Mouse (Mus musculus): Measurements from ENCODE around the gene Auts2.

Gene Auts2

DNA sequence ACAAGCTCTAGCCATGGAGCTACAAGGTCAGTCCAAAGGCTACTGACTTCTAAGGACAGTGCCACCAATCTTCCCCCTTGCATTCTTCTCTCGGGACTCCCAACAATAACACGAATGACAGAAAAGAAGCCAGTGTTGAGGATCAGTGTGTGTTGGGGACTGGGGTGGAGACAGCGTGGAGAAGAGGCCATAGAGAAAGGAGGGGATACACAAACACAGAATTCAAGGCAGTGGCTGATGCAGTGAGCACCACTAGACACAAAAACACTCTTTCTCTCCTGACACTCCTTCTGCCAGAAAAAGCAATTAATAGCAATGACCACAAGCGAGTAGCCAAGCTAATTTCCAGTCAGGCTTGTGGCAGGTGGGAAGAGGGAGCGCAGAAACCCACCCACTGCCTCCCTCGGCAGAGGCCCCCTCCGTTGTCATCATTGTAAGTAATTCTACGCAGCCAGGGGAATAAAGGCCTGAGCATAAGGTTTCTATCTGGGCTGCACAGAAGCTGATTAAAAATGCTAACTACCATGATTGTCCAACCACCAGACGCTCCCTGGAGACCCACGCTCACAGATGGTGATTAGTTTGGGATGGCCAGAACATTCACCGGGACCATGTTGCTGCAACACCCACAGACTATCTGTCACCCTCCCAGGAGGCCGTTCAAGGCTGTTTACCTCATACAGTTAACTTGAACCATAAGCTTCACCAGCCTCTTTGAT, 862.9 kb downstream of the Auts2 start:
- peak in 1 of 2 experiments; percentile 14 for DNase-seq (ENCODE audit: low spot score in 2 of 2)

DNA sequence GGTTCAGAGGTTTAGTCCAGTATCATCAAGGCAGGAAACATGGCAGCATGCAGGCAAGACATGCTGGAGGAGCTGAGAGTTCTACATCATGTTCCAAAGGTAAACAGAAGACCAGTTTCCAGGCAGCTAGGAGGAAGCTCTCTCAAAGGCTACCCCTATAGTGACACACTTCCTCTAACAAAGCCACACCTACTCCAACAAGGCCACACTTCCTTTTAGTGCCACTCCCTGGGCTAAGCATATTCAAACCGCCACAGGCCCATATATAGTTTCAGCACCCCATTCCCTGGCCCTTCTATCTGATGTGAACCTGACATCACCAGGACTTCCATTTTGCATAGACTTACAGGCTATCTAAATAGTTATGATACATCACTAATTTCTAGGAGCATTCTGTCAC, 863.6 kb downstream of the Auts2 start:
- no peak for DNase-seq (ENCODE audit: low spot score in 2 of 2)

DNA sequence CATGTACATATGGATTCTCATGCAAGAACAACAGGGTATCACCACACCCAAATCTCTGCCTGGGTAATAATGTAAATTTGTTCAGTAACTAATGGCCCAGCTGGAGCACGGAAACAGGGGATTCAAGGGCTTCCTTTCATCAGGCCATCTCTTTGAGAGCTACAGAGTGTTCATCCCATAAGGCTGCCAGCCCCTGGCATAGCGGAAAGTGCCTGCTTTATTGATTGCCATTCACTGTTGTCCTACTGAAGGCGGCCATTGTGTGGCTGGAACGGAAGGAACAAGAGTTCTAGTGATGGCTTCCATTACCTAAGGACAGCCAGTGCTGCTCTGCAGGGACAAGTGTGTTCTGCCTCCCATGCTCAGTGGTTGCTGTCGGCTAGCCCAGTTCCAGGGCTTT, 865.6 kb downstream of the Auts2 start:
- peak; percentile 42 to 70 for DNase-seq (ENCODE audit: low spot score in 2 of 2)

DNA sequence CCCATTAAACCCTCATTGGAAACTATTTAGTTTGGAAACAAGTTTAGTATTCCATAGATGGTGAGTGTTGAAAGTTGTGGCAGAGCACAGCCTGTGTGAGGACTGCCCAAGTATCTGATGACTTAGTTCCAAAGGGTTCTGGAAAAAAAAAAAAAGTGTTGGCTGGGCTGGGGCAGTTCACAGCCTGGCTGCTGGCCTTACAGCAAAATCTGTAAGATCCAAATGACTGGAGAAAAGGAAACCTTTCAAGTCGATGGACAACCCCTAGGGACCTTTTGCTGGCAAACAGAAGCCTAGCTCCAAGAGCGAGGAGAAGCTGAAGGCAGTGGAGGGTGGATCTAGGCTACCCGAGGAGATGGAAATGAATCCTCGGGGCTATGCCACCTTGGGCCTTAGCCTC, 869.4 kb downstream of the Auts2 start:
- DNase-seq (ENCODE audit: low spot score in 2 of 2), result no peak

DNA sequence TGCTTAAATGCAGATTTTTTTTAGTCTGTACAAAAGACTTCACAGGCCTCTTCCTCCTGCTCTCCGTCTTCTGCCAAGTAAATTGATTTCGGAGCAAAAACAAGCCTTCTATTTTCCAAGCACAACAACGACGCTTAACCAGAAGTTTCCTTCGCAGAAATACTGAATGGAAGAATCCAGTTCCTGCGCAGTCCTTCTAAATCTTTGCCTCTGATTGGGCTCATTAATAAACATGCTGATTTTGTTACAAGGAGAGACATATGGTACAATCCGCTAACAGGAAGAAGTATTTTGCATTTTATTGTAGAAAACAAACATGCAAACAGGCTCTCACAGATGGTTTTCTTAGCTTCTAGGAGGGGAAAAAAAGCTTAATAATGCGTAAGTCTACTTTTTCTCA, 878.1 kb downstream of the Auts2 start:
- no peak for DNase-seq (ENCODE audit: low spot score in 2 of 2)

DNA sequence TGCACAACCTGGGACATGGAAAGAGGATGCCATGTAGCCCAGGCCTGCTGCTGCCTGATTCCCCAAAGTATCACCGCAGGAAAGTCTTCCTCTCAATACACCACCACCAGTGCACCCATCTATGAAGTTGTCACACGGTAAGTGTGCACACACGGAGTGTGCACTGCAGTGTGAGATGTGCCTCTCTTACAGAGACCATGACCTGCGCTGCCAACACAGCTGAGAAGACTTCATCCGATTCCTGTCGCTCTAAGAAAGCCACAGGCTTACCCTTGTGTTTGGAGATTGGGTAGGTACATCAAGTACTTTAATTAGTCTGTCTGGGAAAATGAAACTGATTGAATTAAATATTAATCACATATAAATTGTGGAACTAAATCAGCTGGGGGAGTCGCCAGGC, 878.5 kb downstream of the Auts2 start:
- DNase-seq (ENCODE audit: low spot score in 2 of 2), result no peak

DNA sequence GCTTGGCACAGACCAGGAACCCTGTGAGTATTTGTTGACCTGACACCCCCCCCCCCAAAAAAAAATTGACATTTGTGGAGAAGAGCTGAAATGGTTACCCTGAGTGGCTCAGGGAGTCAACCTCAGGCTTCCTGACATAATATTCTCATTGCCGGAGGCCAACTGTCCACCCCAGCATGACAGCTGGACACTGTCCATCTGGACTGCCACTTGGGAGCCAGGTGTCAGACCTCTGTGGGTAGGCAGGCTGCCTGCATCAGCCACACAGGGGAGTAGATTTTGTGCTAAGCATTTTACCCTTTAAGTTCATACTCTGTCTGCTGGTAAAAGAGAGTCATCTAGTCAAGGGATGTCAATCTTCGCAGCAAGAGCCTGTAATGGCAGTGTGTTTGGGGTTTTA, 880.5 kb downstream of the Auts2 start:
- no peak for DNase-seq (ENCODE audit: low spot score in 2 of 2)

DNA sequence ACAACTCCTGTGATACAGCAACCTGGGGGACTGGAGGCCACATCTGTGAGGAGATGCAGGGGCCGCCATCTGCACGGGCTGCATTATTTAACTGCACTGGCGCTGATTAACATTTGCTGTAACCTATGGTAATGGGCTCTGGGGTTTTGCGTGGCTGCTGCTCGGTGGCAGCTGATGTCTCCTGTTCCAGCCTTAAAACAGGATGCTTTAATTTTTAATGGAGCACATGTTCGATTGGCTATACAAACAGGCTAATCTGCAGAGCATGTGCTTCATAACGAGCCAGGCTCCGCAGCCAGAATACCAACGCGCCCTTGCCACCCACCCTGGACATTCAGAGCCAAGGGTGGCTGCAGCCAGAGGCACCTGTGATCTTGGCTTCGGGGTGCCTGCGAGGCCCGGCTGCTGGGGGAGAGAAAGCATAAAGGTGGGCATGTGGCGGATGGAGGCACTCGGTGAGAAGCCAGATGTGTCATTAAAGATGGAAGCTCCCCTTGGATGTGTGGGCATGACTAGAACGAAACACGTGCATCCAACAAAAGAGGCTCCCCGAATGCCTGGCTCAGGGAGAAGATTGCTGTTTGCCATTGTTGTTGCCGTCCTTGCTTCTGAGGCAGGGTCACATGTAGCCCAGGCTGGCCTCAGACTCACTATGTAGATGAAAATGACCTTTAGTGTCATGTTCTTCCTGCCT, 884.2 kb downstream of the Auts2 start:
- DNase-seq (ENCODE audit: low spot score in 2 of 2), result no peak

DNA sequence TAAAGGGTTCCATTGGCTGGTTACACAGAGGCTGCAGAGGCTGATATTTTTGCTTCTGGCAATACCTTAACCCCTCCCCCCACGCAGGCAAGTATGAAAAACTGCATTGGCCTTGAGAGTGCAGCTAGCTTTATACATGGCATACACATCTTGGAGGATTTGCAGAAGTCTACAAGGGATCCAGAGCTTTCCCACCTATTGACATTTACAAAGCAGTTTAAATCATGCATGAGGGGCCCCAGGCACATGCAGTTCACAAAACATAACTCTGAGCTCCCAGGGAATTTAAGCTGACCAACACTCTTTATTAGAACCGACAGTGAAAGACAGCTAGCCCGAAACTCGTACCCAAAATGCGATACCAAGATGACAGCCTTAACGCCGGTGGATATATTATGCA, 888.9 kb downstream of the Auts2 start:
- DNase-seq (ENCODE audit: low spot score in 2 of 2), result no peak

DNA sequence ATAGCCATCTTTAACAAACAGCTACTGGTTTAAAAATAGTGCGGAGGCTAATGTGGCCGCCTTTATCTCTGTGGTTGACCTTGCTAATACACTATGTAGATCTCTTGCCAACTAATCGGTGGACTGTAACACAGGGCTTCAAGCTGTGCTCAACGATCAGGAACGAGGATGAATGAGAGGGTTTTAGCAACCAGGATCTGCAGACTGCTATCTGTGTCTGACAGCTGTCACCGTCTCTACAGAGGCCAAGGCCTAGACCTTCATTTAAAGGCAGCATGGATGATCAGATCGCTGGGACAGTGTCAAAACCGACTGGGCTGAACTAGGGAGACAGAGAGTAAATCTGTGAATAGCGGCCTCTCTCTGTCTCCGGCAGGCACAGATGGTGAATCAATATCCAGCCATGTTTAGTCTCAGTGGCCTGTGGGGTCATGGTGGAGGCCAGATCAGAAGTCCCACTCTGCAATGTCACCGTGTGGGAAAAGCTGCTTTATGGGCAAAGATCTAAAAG, 892.7 kb downstream of the Auts2 start:
- DNase-seq (ENCODE audit: low spot score in 2 of 2), result no peak

DNA sequence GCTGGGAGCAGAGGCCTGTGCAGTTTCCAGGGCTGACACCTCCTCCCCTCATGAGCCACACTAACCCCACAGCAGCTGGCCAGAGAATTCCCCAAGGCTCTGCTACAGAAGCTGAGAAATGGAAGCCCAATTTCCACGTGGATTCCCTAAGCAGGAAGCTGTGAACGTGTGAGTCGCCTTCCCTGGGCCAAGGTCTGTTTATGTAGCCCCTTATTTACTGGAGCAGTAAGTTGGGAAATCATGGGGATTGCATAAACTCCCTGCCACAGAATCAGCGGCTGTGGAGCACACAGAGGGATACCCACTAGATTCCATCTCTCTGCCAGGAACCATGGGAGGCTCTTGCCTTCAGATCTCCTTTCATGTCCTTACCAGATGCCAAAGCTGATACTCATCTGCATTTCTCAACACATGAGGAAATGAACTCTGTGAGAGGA, 895.4 kb downstream of the Auts2 start:
- no peak for DNase-seq (ENCODE audit: low spot score in 2 of 2)

DNA sequence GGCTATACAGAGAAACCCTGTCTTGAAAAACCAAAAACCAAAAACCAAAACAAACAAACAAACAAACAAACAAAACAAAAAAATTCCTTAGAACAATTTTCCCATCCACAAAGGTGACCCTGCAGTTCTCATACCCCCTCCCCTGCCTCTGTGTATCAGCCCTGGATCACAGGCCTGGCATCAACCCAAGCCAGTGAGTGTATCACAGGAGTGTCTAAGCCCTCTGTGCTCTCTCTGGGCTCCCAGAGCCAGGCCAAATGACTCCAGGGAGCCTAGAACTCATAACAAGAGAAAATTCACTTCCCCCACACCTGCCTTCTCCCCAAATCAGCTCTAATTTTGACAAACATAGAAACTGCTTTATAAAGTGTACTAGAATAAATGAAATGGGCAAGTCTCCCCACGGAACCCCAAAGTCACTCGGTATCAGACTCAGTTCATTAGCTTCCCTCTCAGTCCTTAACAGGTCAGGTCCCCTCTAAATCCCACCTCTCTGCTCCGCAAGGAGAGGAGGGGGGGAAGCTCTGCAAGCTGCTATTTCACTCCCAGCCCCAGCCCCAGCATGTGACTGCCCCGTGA, 896.0 kb downstream of the Auts2 start:
- DNase-seq (ENCODE audit: low spot score in 2 of 2), result no peak

DNA sequence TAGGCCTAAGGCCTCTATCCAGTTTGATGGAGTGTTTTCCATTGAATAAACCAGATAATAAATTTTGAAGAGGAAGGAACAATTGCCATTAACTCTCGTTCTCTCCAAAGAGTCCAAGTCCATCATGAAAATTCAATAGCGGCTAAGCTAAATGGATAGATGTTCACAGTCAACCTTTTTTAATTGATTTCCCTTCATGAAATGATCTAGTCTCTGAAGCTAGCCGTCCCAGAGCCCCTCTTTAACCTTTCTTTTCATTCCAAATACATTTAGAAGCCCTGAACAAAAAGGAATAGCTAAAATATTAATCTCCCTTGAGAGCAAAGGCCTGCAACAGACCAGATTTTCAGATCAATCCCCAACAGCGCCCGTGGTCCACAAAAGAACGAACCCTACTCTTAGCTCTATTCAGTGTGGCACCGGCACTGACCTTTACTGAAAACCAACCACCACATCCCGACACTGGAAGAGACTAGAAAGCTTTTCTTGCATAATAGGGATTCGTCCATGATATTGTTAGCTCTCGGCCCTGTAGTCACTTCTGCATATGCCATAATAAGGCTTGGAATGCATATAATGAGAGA, 896.9 kb downstream of the Auts2 start:
- no peak for DNase-seq (ENCODE audit: low spot score in 2 of 2)

DNA sequence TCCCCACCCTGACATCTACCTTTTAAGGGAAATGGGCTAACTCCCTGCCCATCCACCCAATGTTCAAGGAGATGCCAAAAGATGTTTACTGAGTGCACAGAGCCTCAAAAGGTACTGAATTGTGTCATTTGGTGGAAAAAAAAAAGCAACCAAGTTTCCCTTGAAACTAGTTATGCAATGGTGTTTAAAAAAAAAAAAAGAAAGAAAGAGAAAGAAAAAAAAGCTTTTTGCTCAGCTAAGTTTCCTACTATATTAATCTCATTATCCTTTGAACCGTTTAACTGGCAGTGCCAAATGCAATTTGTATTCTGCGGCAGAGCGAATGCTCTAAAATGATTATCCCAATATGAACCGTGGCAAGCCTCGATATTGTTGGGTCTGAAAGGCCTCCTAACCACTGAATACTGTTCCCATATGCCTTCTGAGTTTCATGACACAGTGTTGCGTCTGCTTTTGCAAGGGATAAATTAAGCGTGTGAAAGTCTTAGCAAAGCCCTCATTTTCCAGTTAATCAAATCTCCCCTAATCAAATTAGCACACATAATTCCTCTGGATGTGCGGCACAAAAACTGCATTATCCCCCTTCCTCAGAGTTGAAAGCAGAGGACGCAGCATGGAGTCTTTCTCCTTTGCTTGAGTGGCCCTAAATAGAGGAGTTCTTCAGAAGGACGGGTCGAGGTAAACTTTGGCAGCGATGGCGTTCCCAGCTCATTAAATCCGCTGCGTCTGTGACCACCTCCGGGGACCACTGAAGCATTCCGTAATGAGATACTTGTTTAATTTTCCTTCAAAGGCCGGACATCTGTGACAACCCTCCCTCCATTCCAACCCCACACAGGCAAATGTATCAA, 897.6 kb downstream of the Auts2 start:
- DNase-seq (ENCODE audit: low spot score in 2 of 2), result no peak

DNA sequence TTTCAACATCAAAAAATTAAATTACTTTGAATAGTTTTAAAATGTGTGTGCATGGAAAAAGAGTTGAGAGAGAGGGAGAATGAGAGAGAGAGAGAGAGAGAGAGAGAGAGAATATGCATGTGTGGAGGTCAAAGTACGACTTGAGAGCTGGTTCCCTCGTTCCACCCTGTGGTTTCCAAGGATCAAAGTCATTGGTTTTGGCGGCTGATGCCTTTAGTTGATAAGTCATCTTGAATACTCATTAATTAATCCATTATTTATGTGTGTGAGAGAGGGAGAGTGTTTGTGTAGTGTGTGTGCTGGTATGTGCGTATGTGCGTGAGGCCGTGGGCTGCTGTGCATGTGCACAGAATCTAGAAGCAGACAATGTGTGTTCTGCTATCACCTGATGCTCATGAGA, 898.8 kb downstream of the Auts2 start:
- DNase-seq (ENCODE audit: low spot score in 2 of 2), result no peak

DNA sequence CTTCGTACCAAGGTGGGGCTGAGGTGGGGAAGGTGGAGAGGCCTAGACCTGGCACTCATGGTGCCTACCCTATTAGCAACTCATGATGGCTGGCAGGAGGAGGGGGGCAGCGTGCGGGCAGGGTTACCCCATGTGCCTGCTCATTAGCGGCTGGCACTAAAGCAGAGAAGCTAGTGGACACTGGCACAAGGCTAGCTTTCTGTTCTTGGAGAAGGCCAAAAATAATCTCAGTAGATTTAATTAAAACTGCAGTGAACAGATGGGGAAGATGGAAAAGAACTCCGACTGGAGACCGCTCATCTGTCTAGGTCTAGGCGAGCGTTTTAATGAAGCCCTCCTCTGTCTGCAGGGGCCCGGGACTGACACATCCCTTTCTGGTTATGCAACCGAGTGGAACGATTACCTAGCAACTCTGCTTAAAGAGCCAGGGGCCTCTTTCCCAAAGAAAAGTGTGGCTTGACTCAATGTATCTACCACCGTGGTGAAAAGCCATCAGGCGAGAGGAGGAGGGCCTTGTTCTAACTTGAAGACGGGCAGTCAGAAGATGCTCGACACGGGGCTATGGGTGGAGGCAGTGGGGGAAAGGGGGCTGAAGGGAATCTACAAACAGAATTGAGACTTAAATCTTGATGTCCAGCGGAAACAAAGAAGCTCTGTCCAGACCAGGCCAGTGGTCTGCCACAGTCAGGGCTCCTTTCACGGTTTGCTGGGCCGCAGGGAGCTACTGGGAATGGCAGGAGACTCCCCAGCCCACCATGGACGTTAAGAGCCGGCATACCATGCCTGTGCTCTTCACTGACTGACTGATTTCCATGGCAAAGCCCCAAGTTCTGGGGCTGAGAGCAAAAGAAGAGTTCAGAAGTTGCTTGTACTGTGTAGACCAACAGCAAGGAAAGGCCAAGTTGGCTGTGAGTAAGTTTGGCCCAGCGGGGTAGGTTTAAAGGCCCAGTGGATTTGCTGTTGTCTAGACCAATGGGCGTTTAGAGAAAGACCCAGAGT, 899.7 kb downstream of the Auts2 start:
- peak; percentile 45 to 55 for DNase-seq (ENCODE audit: low spot score in 2 of 2)

DNA sequence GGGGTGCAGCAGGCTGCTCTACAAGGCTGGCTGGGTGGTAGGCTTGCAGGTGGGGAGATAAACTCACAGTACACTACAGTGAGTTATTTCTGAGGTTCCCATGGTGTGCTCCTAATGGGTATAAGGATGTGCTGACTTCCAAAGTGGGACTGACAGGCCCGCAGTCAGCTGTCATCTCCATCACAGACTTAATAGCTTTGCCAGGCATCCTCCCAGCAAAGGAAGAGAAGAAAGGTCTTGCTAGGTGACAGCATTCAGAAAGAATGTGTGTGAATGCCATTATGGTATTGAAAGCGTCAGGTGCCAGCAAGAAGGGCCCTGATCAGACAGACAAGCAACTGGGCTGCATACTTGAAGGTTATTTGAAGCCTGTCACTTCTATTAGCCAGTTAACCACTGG, 900.4 kb downstream of the Auts2 start:
- DNase-seq (ENCODE audit: low spot score in 2 of 2), result no peak

DNA sequence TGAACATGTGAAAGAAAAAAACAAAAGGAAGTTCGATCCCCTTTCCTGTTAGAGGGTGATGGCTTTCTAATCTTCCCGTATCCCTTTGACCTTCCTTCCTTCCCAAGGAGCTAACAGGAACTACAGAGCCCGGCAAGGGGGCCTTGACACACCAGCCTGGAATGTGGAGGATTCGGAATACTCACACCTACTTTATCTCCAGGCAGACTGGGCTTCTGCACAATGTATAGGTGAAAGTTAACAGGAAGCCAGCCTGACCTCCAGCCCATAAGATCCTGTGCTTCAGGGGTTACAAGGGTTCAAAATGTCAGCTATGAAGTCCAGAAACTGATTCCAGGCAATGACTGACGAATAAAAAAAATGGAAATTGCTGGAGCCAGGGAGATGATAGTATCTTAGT, 906.7 kb downstream of the Auts2 start:
- no peak for DNase-seq (ENCODE audit: low spot score in 2 of 2)

DNA sequence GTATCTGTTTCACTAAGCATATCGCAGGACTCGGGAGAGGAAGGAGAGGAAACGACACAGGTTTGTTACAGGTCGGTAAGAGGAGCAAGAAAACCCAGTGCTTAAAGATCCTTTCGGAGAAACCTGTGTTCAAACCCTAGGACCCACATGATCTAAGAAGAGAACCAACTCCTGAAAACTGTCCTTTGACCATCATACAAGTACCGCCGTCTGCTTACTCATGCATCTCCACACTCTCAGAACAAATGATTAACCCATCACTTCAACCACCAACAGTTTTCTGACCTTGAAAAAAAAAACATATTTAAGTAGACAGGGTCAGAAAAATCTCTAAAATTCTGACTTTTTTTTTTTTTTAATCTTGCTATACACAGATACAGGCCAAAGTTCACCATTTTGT, 908.4 kb downstream of the Auts2 start:
- no peak for DNase-seq (ENCODE audit: low spot score in 2 of 2)

DNA sequence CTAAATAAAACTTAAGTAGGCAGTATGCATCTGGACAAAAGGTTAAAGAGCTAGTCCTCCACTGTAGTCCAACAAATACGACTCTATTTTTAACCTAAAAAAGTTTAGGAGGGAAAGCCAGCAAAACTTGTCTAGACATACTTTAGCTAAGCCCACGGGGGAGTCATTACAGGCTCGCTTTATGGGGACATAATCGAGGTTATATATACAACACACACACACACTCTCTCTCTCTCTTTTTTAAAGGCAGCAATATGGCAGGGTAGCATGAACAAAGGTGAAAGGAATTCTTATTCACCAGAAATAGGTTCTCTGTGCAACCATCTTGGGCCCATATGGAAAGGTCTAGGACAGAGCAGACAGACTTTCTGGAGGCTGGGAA, 911.2 kb downstream of the Auts2 start:
- DNase-seq (ENCODE audit: low spot score in 2 of 2), result no peak

All from frontal cortex, postnatal 14 days (tissue).